Mouse (Mus musculus) CH12F3 (cell line): Measurements from ENCODE around the gene Rbms3.

ENCODE experiments used
- in situ Hi-C: fragments of 300-500 bp; cut with MboI; formaldehyde crosslinking; loops from 2 replicates; pipeline ENCODE4 v1.14.3; 2020; ENCODE audit warnings: low sequenced_read_pairs

Gene Rbms3

GRCm38 (mm10) chr9:116795240-116795955 is 834.3 kb downstream of the Rbms3 start:
- in situ Hi-C loops, result no loop called here

GRCm38 (mm10) chr9:116791850-116792249 is 837.9 kb downstream of the Rbms3 start:
- in situ Hi-C loops, result no loop called here

- in situ Hi-C loops, result no loop called here
Measured at GRCm38 (mm10) chr9:116786136-116787046, 843.3 kb downstream of the Rbms3 start.

GRCm38 (mm10) chr9:116771820-116772219 is 857.9 kb downstream of the Rbms3 start:
- in situ Hi-C loops, result no loop called here

- in situ Hi-C loops, result no loop called here
Measured at GRCm38 (mm10) chr9:116769358-116770054, 860.2 kb downstream of the Rbms3 start.

- in situ Hi-C loops, result no loop called here
Measured at GRCm38 (mm10) chr9:116762395-116763025, 867.2 kb downstream of the Rbms3 start.

GRCm38 (mm10) chr9:116748857-116749584 is 880.7 kb downstream of the Rbms3 start:
- in situ Hi-C loops, result no loop called here

GRCm38 (mm10) chr9:116748346-116748745 is 881.4 kb downstream of the Rbms3 start:
- in situ Hi-C loops, result no loop called here

- in situ Hi-C loops, result no loop called here
Measured at GRCm38 (mm10) chr9:116746871-116747270, 882.8 kb downstream of the Rbms3 start.

GRCm38 (mm10) chr9:116737786-116738185 is 891.9 kb downstream of the Rbms3 start:
- in situ Hi-C loops, result no loop called here

GRCm38 (mm10) chr9:116729172-116729571 is 900.5 kb downstream of the Rbms3 start:
- in situ Hi-C loops, result no loop called here

GRCm38 (mm10) chr9:116728655-116729054 is 901.1 kb downstream of the Rbms3 start:
- in situ Hi-C loops, result no loop called here

- in situ Hi-C loops, result no loop called here
Measured at GRCm38 (mm10) chr9:116728093-116728492, 901.6 kb downstream of the Rbms3 start.

GRCm38 (mm10) chr9:116724581-116724980 is 905.1 kb downstream of the Rbms3 start:
- in situ Hi-C loops, result no loop called here

GRCm38 (mm10) chr9:116703119-116703518 is 926.6 kb downstream of the Rbms3 start:
- in situ Hi-C loops, result no loop called here

GRCm38 (mm10) chr9:116702611-116703010 is 927.1 kb downstream of the Rbms3 start:
- in situ Hi-C loops, result no loop called here

GRCm38 (mm10) chr9:116701511-116702179 is 928.1 kb downstream of the Rbms3 start:
- in situ Hi-C loops, result no loop called here

- in situ Hi-C loops, result no loop called here
Measured at GRCm38 (mm10) chr9:116688615-116689014, 941.1 kb downstream of the Rbms3 start.

GRCm38 (mm10) chr9:116677142-116677541 is 952.6 kb downstream of the Rbms3 start:
- in situ Hi-C loops, result no loop called here

GRCm38 (mm10) chr9:116676445-116676844 is 953.3 kb downstream of the Rbms3 start:
- in situ Hi-C loops, result no loop called here
